In genomic region chr19:53528131-53528621, GRCm38 (mm10) we compare ENCODE assay signal across 8 mouse cellular contexts. TPM values are rescaled to one million over a fixed set of nuclear protein-coding genes. Genes with fewer than 3 reads are reported as not detected.
DNase-seq lines count a peak whose midpoint lies in the region; ATAC-seq and TF ChIP-seq lines count a peak whose summit lies in the region.

No protein-coding gene starts in this region.

- H3K36me3 ChIP-seq in spleen, adult 2 months (ENCODE audit: control insufficient read depth, insufficient read depth, low read length), result no peaks in the 10 kb centered on the region
- no peaks in the 10 kb centered on the region for H3K36me3 ChIP-seq in liver, embryonic 13.5 days
- H3K36me3 ChIP-seq in stomach, embryonic 15.5 days, result no peaks in the 10 kb centered on the region

- peak overlapping the region; percentile 76 for H3K4me3 ChIP-seq in spleen, adult 2 months (ENCODE audit: extremely low read depth, insufficient read depth, insufficient read length)
- H3K4me3 ChIP-seq in liver, embryonic 13.5 days (replicated peaks), result peak overlapping the region; percentile 66
- peak overlapping the region; percentile 73 for H3K4me3 ChIP-seq in stomach, embryonic 15.5 days (replicated peaks)

- no peak for TF ChIP-seq POLR2A in spleen, adult 2 months (IDR thresholded peaks at IDR 0.05; ENCODE audit: low read depth, low read length)

- peaks cover 6% of the 10 kb centered on the region for H3K4me1 ChIP-seq in spleen, adult 2 months (ENCODE audit: control insufficient read depth, insufficient read depth, insufficient read length)
- H3K4me1 ChIP-seq in liver, embryonic 13.5 days (replicated peaks), result peaks cover 38% of the 10 kb centered on the region
- peaks cover 15% of the 10 kb centered on the region for H3K4me1 ChIP-seq in stomach, embryonic 15.5 days

- peak overlapping the region; percentile 69 for H3K9ac ChIP-seq in liver, embryonic 13.5 days
- H3K9ac ChIP-seq in stomach, embryonic 15.5 days, result peak overlapping the region; percentile 63; the same call in 1 of the 2 replicates

- H3K27ac ChIP-seq in spleen, adult 2 months (ENCODE audit: insufficient read depth, low read length), result peak overlapping the region; percentile 81; the same call in 1 of the 2 replicates
- no peak overlapping the region for H3K27ac ChIP-seq in liver, embryonic 13.5 days
- no peak overlapping the region for H3K27ac ChIP-seq in stomach, embryonic 15.5 days

- peak overlapping the region; percentile 83 for H3K4me2 ChIP-seq in liver, embryonic 13.5 days
- H3K4me2 ChIP-seq in stomach, embryonic 15.5 days, result peak overlapping the region; percentile 81

- ATAC-seq in liver, embryonic 13.5 days (ENCODE audit: low read depth), result no peak
- ATAC-seq in stomach, embryonic 15.5 days (ENCODE audit: insufficient read depth, low FRiP score, low read depth), result 0 out of 2 replicates have a peak, but pooled peaks have one; percentile 1
- ATAC-seq in CD4-positive, CD25-positive, alpha-beta regulatory T cell, adult 4 months, result no peak

- DNase-seq in cerebellum, adult 9-10 months, result peak; percentile 61
- no peak for DNase-seq in cerebellum, postnatal 4 days (ENCODE audit: low spot score in 2 of 2)
- no peak for DNase-seq in spleen, adult 2 months (ENCODE audit: low read depth in 1 of 2, low spot score in 2 of 2)
- DNase-seq in spleen, postnatal 14 days (ENCODE audit: low spot score in 2 of 2), result no peak
- no peak for DNase-seq in liver, embryonic 13.5 days
- DNase-seq in layer of hippocampus, postnatal 36 days, result no peak

- WGBS in spleen, adult 2 months, result 18% methylated on average over 13 of the region's 13 CpGs
- WGBS in liver, embryonic 13.5 days (ENCODE audit: insufficient replicate concordance), result 8% methylated on average over 13 of the region's 13 CpGs
- WGBS in stomach, embryonic 15.5 days, result 2% methylated on average over 13 of the region's 13 CpGs

- no peaks in the 10 kb centered on the region for H3K27me3 ChIP-seq in spleen, adult 2 months (ENCODE audit: control insufficient read depth, insufficient read depth, low read length)
- peaks cover 57% of the 10 kb centered on the region for H3K27me3 ChIP-seq in liver, embryonic 13.5 days
- H3K27me3 ChIP-seq in stomach, embryonic 15.5 days (replicated peaks), result peaks cover 5% of the 10 kb centered on the region; the same call in 1 of the 2 replicates

- H3K9me3 ChIP-seq in liver, embryonic 13.5 days (replicated peaks), result no peaks in the 10 kb centered on the region
- H3K9me3 ChIP-seq in stomach, embryonic 15.5 days, result no peaks in the 10 kb centered on the region

- no peak for TF ChIP-seq CTCF in spleen, adult 2 months (IDR thresholded peaks at IDR 0.05; ENCODE audit: extremely low read depth, insufficient read depth, insufficient read length, insufficient replicate concordance)

RNA-seq across cellular contexts. Expression of gene Dusp5, which starts 0.7 kb away (rescaled TPM):
- polyA plus RNA-seq in spleen, adult 2 months (2012; rRNA removed), result 10.9 and 19.4 TPM in 2 replicates
- polyA plus RNA-seq in liver, embryonic 13.5 days (2015; fragmentation: Nextera tagmentation; extraction: Ambion mirVana), result 2.6 and 2.8 TPM in 2 replicates
- polyA plus RNA-seq in stomach, embryonic 15.5 days (2015; fragmentation: Nextera tagmentation; extraction: Ambion mirVana), result 7.2 and 7.4 TPM in 2 replicates
- 10 to 100 TPM in 1 of 2 experiments, 1 to 10 TPM in 1; 6.7 to 11.1 TPM for polyA plus RNA-seq in CD4-positive, CD25-positive, alpha-beta regulatory T cell, adult 4 months (2017; shearing (Covaris generic))
- 10 to 100 TPM; 23.6 to 27.0 TPM for total RNA-seq in layer of hippocampus, postnatal 36 days (2021)
